ENCODE assay signal across 9 mouse cellular contexts in the genomic region with DNA sequence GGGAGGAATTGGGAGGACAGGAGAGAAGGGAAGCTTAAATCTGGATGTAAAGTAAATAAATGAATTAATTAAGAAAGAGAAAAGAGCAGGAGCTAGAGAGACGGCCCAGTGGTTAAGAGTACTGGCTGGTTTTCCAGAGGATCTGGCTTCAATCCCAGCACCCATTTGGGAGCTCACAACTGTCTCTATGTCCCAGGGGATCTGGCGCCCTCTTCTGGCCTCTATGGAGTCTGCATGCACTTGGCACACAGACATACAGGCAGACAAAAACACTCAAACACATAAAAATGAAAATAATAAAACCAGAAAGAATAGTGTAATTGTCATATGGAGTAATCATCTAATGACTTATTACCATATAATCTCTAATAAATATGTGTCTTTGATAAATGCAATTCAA. TPM values are rescaled to one million over a fixed set of nuclear protein-coding genes. Genes with fewer than 3 reads are reported as not detected.
DNase-seq lines count a peak whose midpoint lies in the region; ATAC-seq and TF ChIP-seq lines count a peak whose summit lies in the region.
"Had no signal": no experiment of that assay in that cellular context is flagged by ENCODE, and none has a peak within 500 bp of the region (broad histone marks: within the 10 kb centered on the region; RNA-seq: fewer than 3 reads in every experiment).

No protein-coding gene starts in this region.

- no peak for DNase-seq in cerebellum, adult 2 months
- DNase-seq in cerebellum, adult 8-10 months, result no peak
- peak in 1 of 2 experiments; percentile 18 for DNase-seq in left cerebral cortex, adult 2 months (ENCODE audit: extremely low spot score in 1 of 2, low spot score in 2 of 2)
- no peak for DNase-seq in left cerebral cortex, adult 8-10 months (ENCODE audit: low spot score in 2 of 2)
- no peak for DNase-seq in adipocyte (ENCODE audit: low spot score)

- TF ChIP-seq POLR2A in cerebellum, adult 2 months (IDR thresholded peaks at IDR 0.05; ENCODE audit: borderline replicate concordance, insufficient read depth, low read length), result no peak
- TF ChIP-seq POLR2A in bone marrow, adult 2 months (IDR thresholded peaks at IDR 0.05; ENCODE audit: borderline replicate concordance, control insufficient read depth, low read depth, low read length), result no peak

- peak; percentile 79 for ATAC-seq in megakaryocyte progenitor cell, adult 5-6 weeks (replicated peaks; ENCODE audit: poor library complexity)
- ATAC-seq in inflammation-experienced regulatory T-cells, adult 6 months, result no peak

- H3K27ac ChIP-seq in cerebellum, adult 2 months (ENCODE audit: insufficient read depth, low read length), result no peak overlapping the region
- H3K27ac ChIP-seq in left cerebral cortex, adult 2 months, result no peak overlapping the region
- no peak overlapping the region for H3K27ac ChIP-seq in bone marrow, adult 2 months (ENCODE audit: control insufficient read depth, insufficient read depth, low read depth, low read length, poor library complexity)
- H3K27ac ChIP-seq: embryonic facial prominence, embryonic 15.5 days had no signal

- H3K27me3 ChIP-seq in cerebellum, adult 2 months (ENCODE audit: control insufficient read depth, insufficient read depth, low read length), result no peaks in the 10 kb centered on the region
- H3K27me3 ChIP-seq: embryonic facial prominence, embryonic 15.5 days had no signal

- 31% methylated on average over 2 of the region's 2 CpGs for WGBS in cerebellum, adult 2 months
- WGBS in bone marrow, adult 2 months, result 40% methylated on average over 2 of the region's 2 CpGs

- intact Hi-C loops in left cerebral cortex, adult 2 months (cut with DNase I), result loop anchor here (5.0 kb wide), 1 partner anchor 54 kb away; no protein-coding TSS in a partner anchor

- no peak overlapping the region for H3K4me3 ChIP-seq in cerebellum, adult 2 months (replicated peaks; ENCODE audit: insufficient read depth, low read depth, low read length)
- H3K4me3 ChIP-seq in left cerebral cortex, adult 2 months, result no peak overlapping the region
- no peak overlapping the region for H3K4me3 ChIP-seq in bone marrow, adult 2 months (replicated peaks; ENCODE audit: control insufficient read depth, low read depth, low read length)
- H3K4me3 ChIP-seq: embryonic facial prominence, embryonic 15.5 days had no signal

- no peaks in the 10 kb centered on the region for H3K4me1 ChIP-seq in cerebellum, adult 2 months (ENCODE audit: control insufficient read depth, insufficient read depth, low read length)
- no peaks in the 10 kb centered on the region for H3K4me1 ChIP-seq in bone marrow, adult 2 months (ENCODE audit: control insufficient read depth, insufficient read depth, low read length)
- H3K4me1 ChIP-seq: embryonic facial prominence, embryonic 15.5 days had no signal

- peak; percentile 22; the same call in 1 of the 2 replicates for TF ChIP-seq CTCF in cerebellum, adult 2 months (IDR thresholded peaks at IDR 0.05; ENCODE audit: borderline replicate concordance, insufficient read depth, low read depth, low read length)
- peak; percentile 57 for TF ChIP-seq CTCF in left cerebral cortex, adult 2 months (IDR thresholded peaks at IDR 0.05)
- peak; percentile 69 for TF ChIP-seq CTCF in bone marrow, adult 2 months (IDR thresholded peaks at IDR 0.05; ENCODE audit: control insufficient read depth, insufficient read depth, low read length)

RNA-seq across cellular contexts. Expression of gene Pdpn, which starts 12.0 kb away (rescaled TPM):
- 7.7 and 8.4 TPM in 2 replicates for polyA plus RNA-seq in cerebellum, adult 2 months (2012; rRNA removed)
- total RNA-seq in left cerebral cortex, adult 2 months (2021), result 10 to 100 TPM; 15.0 to 15.3 TPM
- 10 to 100 TPM; 15.2 to 25.6 (median 19.6) TPM for total RNA-seq in left cerebral cortex, adult 8-10 months (2022)
- 14.1 TPM in 1 of 2 replicates, not detected in the other for polyA plus RNA-seq in bone marrow, adult 2 months (2011; ENCODE audit: insufficient read depth, insufficient read length, low replicate concordance, missing spikeins)
- not detected in 2 replicates for total RNA-seq in megakaryocyte progenitor cell, adult 5-6 weeks (2015)
- total RNA-seq in megakaryocyte progenitor cell, adult 5-6 weeks (2017), result not detected in 2 replicates
- under 1 TPM in 1 of 3 experiments, not detected in 2; 0.49 TPM for polyA plus RNA-seq in inflammation-experienced regulatory T-cells, adult 6 months (2017; shearing (Covaris generic))

RNA-seq across cellular contexts. Expression of gene Lrrc38, which starts 38.2 kb away (rescaled TPM):
- 7.6 and 7.7 TPM in 2 replicates for polyA plus RNA-seq in cerebellum, adult 2 months (2012; rRNA removed)
- total RNA-seq in left cerebral cortex, adult 2 months (2021), result 1 to 10 TPM; 2.3 TPM
- total RNA-seq in left cerebral cortex, adult 8-10 months (2022), result 1 to 10 TPM; 1.5 to 2.2 (median 1.8) TPM
- polyA plus RNA-seq in bone marrow, adult 2 months (2011; ENCODE audit: insufficient read depth, insufficient read length, low replicate concordance, missing spikeins), result not detected in 2 replicates
- not detected in 2 replicates for total RNA-seq in megakaryocyte progenitor cell, adult 5-6 weeks (2015)
- total RNA-seq in megakaryocyte progenitor cell, adult 5-6 weeks (2017), result not detected in 2 replicates
- not detected for polyA plus RNA-seq in inflammation-experienced regulatory T-cells, adult 6 months (2017; shearing (Covaris generic))

Comparison
In these comparisons a context has a peak if more than half of its experiments do, and no peak if none do; other contexts are left out.
1. RNA of gene Pdpn, which starts 12.0 kb away (total RNA-seq): 15.2 to 25.6 TPM in left cerebral cortex, adult 8-10 months and 15.0 to 15.3 TPM in left cerebral cortex, adult 2 months; not detected in megakaryocyte progenitor cell, adult 5-6 weeks; every median in the first group is over 10 times any median in the second.
2. Peak in every context shown above with its lines, with median percentiles within 50 percentile points of each other: CTCF ChIP-seq.